Mouse (Mus musculus): ENCODE measurements at regions not wholly inside any gene's neighbourhood (a gene's known extent, or its start where the extent isn't known, plus 50 kb on each side); places are given as distances from the start of the nearest gene placed in this dataset.
"Not testable (repeated sequence)": the region's sequence is repeated elsewhere in the genome, so short reads cannot be mapped to it uniquely, and the experiment has no call there.

DNA sequence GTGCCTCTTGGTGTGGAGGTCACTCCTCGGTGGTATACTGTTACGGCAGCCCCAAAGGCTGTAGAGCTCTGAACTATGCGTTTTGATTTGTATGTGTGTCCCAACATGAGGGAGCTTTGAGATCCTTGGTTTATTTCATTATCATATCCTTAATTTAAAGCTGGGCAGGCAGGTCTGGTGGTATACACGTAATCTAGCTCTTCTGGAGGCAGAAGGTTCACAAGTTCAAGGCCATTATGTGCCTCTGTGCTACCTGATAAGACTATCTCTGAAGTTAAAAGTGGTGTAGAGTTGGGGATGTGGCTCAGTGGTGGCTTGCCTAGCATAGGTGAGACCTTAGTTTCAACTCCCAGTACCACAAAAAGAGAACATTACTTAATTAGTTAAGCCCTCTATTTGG lies 199.1 kb upstream of the Hmga2 start:
- H3K9ac ChIP-seq (ENCODE audit: insufficient read depth, low read depth), result no peak overlapping the region
- H3K27ac ChIP-seq (ENCODE audit: insufficient read depth, low read depth), result no peak overlapping the region
- no peak for DNase-seq (ENCODE audit: extremely low read depth)
- H3K9me3 ChIP-seq (replicated peaks; ENCODE audit: low read length), result peaks cover 73% of the 10 kb centered on the region
- dilution Hi-C loops (cut with MboI; ENCODE audit: extremely low pct_ligation_motif_present, extremely low pct_unique_long_range_greater_than_20kb, low sequenced_read_pairs) (no loop called here), in situ Hi-C loops (cut with MboI; ENCODE audit: low pct_ligation_motif_present, low pct_unique_long_range_greater_than_20kb, low sequenced_read_pairs) (no loop called here)
- no peaks in the 10 kb centered on the region for H3K36me3 ChIP-seq (replicated peaks in 1 of 2; ENCODE audit: control insufficient read depth in 1 of 2, insufficient read depth in 1 of 2, low read length in 1 of 2)
- H3K79me2 ChIP-seq (replicated peaks; ENCODE audit: control insufficient read depth, extremely low read depth, insufficient read depth, poor library complexity, severe bottlenecking), result no peaks in the 10 kb centered on the region
- H3K27me3 ChIP-seq (replicated peaks), result no peaks in the 10 kb centered on the region
- no peak overlapping the region for H3K4me3 ChIP-seq (replicated peaks in 1 of 3; ENCODE audit: low read depth in 2 of 3, low read length in 2 of 3, poor library complexity in 1 of 3)
- no peak overlapping the region for H3K4me2 ChIP-seq (ENCODE audit: insufficient read depth, low read depth, poor library complexity, severe bottlenecking)
- TF ChIP-seq BHLHE40 (IDR thresholded peaks at IDR 0.05; ENCODE audit: low read depth, low read length), result no peak
- no peak for TF ChIP-seq POLR2AphosphoS2 (IDR thresholded peaks at IDR 0.05; ENCODE audit: low read depth, low read length)
- no peak for TF ChIP-seq NRF1 (IDR thresholded peaks at IDR 0.05; ENCODE audit: low read depth, low read length)
- TF ChIP-seq NELFE (IDR thresholded peaks at IDR 0.05; ENCODE audit: low read depth, low read length), result no peak
- TF ChIP-seq MAX (IDR thresholded peaks at IDR 0.05; ENCODE audit: low read length), result no peak
- TF ChIP-seq RAD21 (IDR thresholded peaks at IDR 0.05; ENCODE audit: low read depth, low read length), result no peak
- H3K4me1 ChIP-seq (ENCODE audit: control insufficient read depth in 1 of 2, insufficient read depth in 2 of 2), result no peaks in the 10 kb centered on the region

DNA sequence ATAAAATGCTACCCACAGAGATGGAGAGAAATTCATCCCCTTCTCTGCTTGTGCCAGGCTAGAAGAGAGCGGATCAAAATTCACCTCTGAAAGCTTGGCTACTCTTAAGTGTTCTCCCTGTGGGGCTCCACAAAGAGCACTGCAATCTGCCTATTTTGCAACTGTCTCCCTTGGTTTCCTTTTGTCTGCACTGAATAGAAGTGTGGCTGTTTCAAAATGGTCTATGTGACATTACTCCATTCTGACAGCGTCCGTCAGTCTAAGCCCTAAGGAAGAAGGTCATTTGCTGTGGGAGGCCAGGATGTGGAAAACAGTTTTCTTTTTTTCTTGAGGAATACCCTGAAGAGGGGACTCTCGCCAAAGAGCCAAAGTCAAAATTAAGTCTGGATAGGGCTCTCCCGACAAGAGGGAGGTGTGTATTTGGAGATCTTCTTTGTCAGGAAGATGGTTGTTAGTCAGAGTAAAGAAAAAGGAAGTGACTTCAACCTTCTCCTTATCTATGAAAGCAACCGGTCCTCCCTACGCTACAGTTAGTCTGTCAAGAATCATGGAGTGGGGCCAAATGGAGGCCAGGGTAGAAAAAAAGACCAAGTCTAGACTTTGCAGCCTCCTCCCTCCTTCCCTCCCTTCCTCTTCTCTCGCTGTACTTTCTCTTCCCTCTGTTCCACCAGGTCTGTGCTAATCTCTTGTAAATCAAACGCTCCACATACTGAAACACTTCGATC lies 198.2 kb upstream of the Hmga2 start:
- H3K4me2 ChIP-seq (ENCODE audit: insufficient read depth, low read depth, poor library complexity, severe bottlenecking), result no peak overlapping the region
- no peak overlapping the region for H3K9ac ChIP-seq (ENCODE audit: insufficient read depth, low read depth)
- H3K27ac ChIP-seq (ENCODE audit: insufficient read depth, low read depth), result no peak overlapping the region
- dilution Hi-C loops (cut with MboI; ENCODE audit: extremely low pct_ligation_motif_present, extremely low pct_unique_long_range_greater_than_20kb, low sequenced_read_pairs), result no loop called here
- no peaks in the 10 kb centered on the region for H3K27me3 ChIP-seq (replicated peaks)
- no peaks in the 10 kb centered on the region for H3K79me2 ChIP-seq (replicated peaks; ENCODE audit: control insufficient read depth, extremely low read depth, insufficient read depth, poor library complexity, severe bottlenecking)
- no peak for TF ChIP-seq HCFC1 (IDR thresholded peaks at IDR 0.05; ENCODE audit: low read depth, low read length)
- no peak for TF ChIP-seq CHD2 (IDR thresholded peaks at IDR 0.05; ENCODE audit: low read length)
- no peak for TF ChIP-seq ZMIZ1 (IDR thresholded peaks at IDR 0.05; ENCODE audit: low read depth, low read length)
- TF ChIP-seq NELFE (IDR thresholded peaks at IDR 0.05; ENCODE audit: low read depth, low read length), result no peak
- TF ChIP-seq ZNF384 (IDR thresholded peaks at IDR 0.05; ENCODE audit: low read depth, low read length), result no peak
- no peak for TF ChIP-seq RCOR1 (conservative IDR thresholded peaks at IDR 0.05; ENCODE audit: low read depth, low read length)
- no peak for TF ChIP-seq MAZ (IDR thresholded peaks at IDR 0.05; ENCODE audit: low read depth, low read length)
- TF ChIP-seq PAX5 (IDR thresholded peaks at IDR 0.05; ENCODE audit: low read length), result no peak
- TF ChIP-seq MEF2A (IDR thresholded peaks at IDR 0.05; ENCODE audit: borderline replicate concordance, low read depth, low read length), result no peak
- TF ChIP-seq SIN3A (IDR thresholded peaks at IDR 0.05; ENCODE audit: low read length), result no peak
- TF ChIP-seq ETS1 (conservative IDR thresholded peaks at IDR 0.05; ENCODE audit: low read depth, low read length), result no peak
- TF ChIP-seq MXI1 (IDR thresholded peaks at IDR 0.05; ENCODE audit: low read depth, low read length), result no peak
- TF ChIP-seq ELF1 (IDR thresholded peaks at IDR 0.05; ENCODE audit: low read depth, low read length), result no peak
- no peak for TF ChIP-seq NRF1 (IDR thresholded peaks at IDR 0.05; ENCODE audit: low read depth, low read length)
- TF ChIP-seq POLR2A (IDR thresholded peaks at IDR 0.05; ENCODE audit: low read depth, low read length), result no peak
- TF ChIP-seq UBTF (IDR thresholded peaks at IDR 0.05; ENCODE audit: low read depth, low read length), result no peak
- no peaks in the 10 kb centered on the region for H3K4me1 ChIP-seq (ENCODE audit: control insufficient read depth in 1 of 2, insufficient read depth in 2 of 2)
- no peaks in the 10 kb centered on the region for H3K36me3 ChIP-seq (replicated peaks in 1 of 2; ENCODE audit: control insufficient read depth in 1 of 2, insufficient read depth in 1 of 2, low read length in 1 of 2)
- no peak for DNase-seq (ENCODE audit: extremely low read depth)
- in situ Hi-C loops (cut with MboI; ENCODE audit: low pct_ligation_motif_present, low pct_unique_long_range_greater_than_20kb, low sequenced_read_pairs), result no loop called here
- H3K9me3 ChIP-seq (replicated peaks; ENCODE audit: low read length), result peaks cover 74% of the 10 kb centered on the region
- H3K4me3 ChIP-seq (replicated peaks in 1 of 3; ENCODE audit: low read depth in 2 of 3, low read length in 2 of 3, poor library complexity in 1 of 3), result no peak overlapping the region

DNA sequence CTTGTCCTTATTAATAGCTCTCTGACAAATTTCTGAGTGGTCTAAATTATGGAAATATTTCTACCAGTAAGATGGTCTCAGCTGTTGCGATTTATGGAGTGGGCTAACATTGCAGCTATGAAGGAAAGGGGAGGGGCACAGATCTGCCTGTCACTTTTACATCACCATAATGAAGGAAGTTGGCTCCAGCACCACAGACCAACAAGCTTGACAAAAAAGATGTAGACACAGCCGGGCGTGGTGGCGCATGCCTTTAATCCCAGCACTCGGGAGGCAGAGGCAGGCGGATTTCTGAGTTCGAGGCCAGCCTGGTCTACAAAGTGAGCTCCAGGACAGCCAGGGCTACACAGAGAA lies 191.4 kb upstream of the Hmga2 start:
- H3K36me3 ChIP-seq (replicated peaks in 1 of 2; ENCODE audit: control insufficient read depth in 1 of 2, insufficient read depth in 1 of 2, low read length in 1 of 2); dilution Hi-C loops (cut with MboI; ENCODE audit: extremely low pct_ligation_motif_present, extremely low pct_unique_long_range_greater_than_20kb, low sequenced_read_pairs); H3K79me2 ChIP-seq (replicated peaks; ENCODE audit: control insufficient read depth, extremely low read depth, insufficient read depth, poor library complexity, severe bottlenecking); H3K4me2 ChIP-seq (ENCODE audit: insufficient read depth, low read depth, poor library complexity, severe bottlenecking); DNase-seq (ENCODE audit: extremely low read depth); H3K4me3 ChIP-seq (replicated peaks in 1 of 3; ENCODE audit: low read depth in 2 of 3, low read length in 2 of 3, poor library complexity in 1 of 3); H3K4me1 ChIP-seq (ENCODE audit: control insufficient read depth in 1 of 2, insufficient read depth in 2 of 2); H3K9ac ChIP-seq (ENCODE audit: insufficient read depth, low read depth); H3K27ac ChIP-seq (ENCODE audit: insufficient read depth, low read depth); in situ Hi-C loops (cut with MboI; ENCODE audit: low pct_ligation_motif_present, low pct_unique_long_range_greater_than_20kb, low sequenced_read_pairs); H3K27me3 ChIP-seq (replicated peaks): not testable (repeated sequence)
- H3K9me3 ChIP-seq (replicated peaks; ENCODE audit: low read length), result peaks cover 71% of the 10 kb centered on the region

Measured in CH12.LX (cell line).